In the genomic region with DNA sequence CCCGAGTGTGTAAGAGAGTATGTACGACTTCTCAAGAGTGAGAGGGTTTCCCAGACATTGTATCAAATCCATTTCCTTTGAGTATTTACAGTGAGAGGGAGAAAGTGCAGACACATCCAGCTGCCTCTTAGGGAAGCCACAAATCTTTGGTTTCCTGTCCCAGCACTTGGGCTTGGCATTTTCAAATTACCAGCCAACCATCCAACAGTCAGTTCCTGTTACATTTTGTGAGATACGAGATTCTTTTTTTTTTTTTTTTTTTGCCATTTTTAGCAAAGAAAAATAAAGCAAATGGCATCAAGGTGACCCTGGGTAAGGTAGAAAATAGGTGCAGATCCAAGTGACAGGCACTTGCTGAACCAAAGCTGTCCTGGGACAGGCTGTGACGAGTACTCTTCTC, we compare ENCODE assay signal across 11 mouse cellular contexts. TPM values are rescaled to one million over a fixed set of nuclear protein-coding genes. Genes with fewer than 3 reads are reported as not detected.
A peak's percentile ranks its signal among the peaks of the same experiment; 100 is the strongest.
DNase-seq lines count a peak whose midpoint lies in the region; ATAC-seq lines count a peak whose summit lies in the region.
"Had no signal": no experiment of that assay in that cellular context is flagged by ENCODE, and none has a peak within 500 bp of the region (broad histone marks: within the 10 kb centered on the region; RNA-seq: fewer than 3 reads in every experiment).

No protein-coding gene starts in this region.

- 61% methylated on average over 4 of the region's 4 CpGs for WGBS in heart, embryonic 14.5 days
- WGBS in liver, embryonic 15.5 days (ENCODE audit: insufficient replicate concordance): 35% methylated on average over 4 of the region's 4 CpGs
- WGBS in liver, embryonic 12.5 days (ENCODE audit: insufficient replicate concordance): 49% methylated on average over 4 of the region's 4 CpGs

- no peaks in the 10 kb centered on the region for H3K27me3 ChIP-seq in heart, embryonic 14.5 days (ENCODE audit: control insufficient read depth, insufficient read depth, low read length)
- H3K27me3 ChIP-seq in liver, embryonic 15.5 days: no peaks in the 10 kb centered on the region
- 0 out of 2 replicates have a peak, but pooled peaks cover 4% of the 10 kb centered on the region for H3K27me3 ChIP-seq in liver, embryonic 12.5 days (replicated peaks)

- H3K4me1 ChIP-seq in heart, embryonic 14.5 days (ENCODE audit: control insufficient read depth in 2 of 2, insufficient read depth in 2 of 2, low read length in 2 of 2): peaks cover 21 to 44% of the 10 kb centered on the region in 2 experiments
- peaks cover 44% of the 10 kb centered on the region for H3K4me1 ChIP-seq in liver, embryonic 15.5 days (replicated peaks)
- peaks cover 41% of the 10 kb centered on the region for H3K4me1 ChIP-seq in liver, embryonic 12.5 days

- ATAC-seq in heart, embryonic 14.5 days (ENCODE audit: insufficient number of reproducible peaks, insufficient read depth, low FRiP score, low read depth): no peak
- ATAC-seq in liver, embryonic 15.5 days (ENCODE audit: insufficient read depth): no peak
- no peak for ATAC-seq in liver, embryonic 12.5 days
- ATAC-seq in CD4-positive, CD25-positive, alpha-beta regulatory T cell, adult 4 months: peak; percentile 59
- ATAC-seq in hematopoietic stem cell, adult 5-6 weeks (replicated peaks in 1 of 2; ENCODE audit: insufficient read depth in 1 of 2, low FRiP score in 2 of 2, low TSS enrichment in 1 of 2, low read depth in 1 of 2, poor library complexity in 2 of 2, severe bottlenecking in 2 of 2): peak; percentile 86 to 89

- H3K27ac ChIP-seq in heart, embryonic 14.5 days (replicated peaks in 1 of 2; ENCODE audit: control insufficient read depth in 1 of 2, insufficient read depth in 1 of 2, low read depth in 2 of 2, low read length in 2 of 2): peak overlapping the region; percentile 50 to 66
- H3K27ac ChIP-seq in liver, embryonic 15.5 days (replicated peaks): peak overlapping the region; percentile 42; the same call in 1 of the 2 replicates
- no peak overlapping the region for H3K27ac ChIP-seq in liver, embryonic 12.5 days

- H3K36me3 ChIP-seq in heart, embryonic 14.5 days (ENCODE audit: control insufficient read depth, insufficient read depth, low read length): no peaks in the 10 kb centered on the region
- no peaks in the 10 kb centered on the region for H3K36me3 ChIP-seq in liver, embryonic 15.5 days (replicated peaks)
- H3K36me3 ChIP-seq in liver, embryonic 12.5 days: no peaks in the 10 kb centered on the region

- H3K4me3 ChIP-seq in heart, embryonic 14.5 days (ENCODE audit: control insufficient read depth in 1 of 2, insufficient read depth in 1 of 2, low read depth in 1 of 2, low read length in 2 of 2): no peak overlapping the region
- no peak overlapping the region for H3K4me3 ChIP-seq in liver, embryonic 15.5 days (replicated peaks)
- no peak overlapping the region for H3K4me3 ChIP-seq in liver, embryonic 12.5 days
- H3K4me3 ChIP-seq: megakaryocyte, embryonic 14.5 days had no signal

- H3K4me2 ChIP-seq in heart, embryonic 14.5 days (ENCODE audit: low read length): no peak overlapping the region
- no peak overlapping the region for H3K4me2 ChIP-seq in liver, embryonic 15.5 days
- H3K4me2 ChIP-seq in liver, embryonic 12.5 days: no peak overlapping the region

- H3K9ac ChIP-seq in heart, embryonic 14.5 days (ENCODE audit: low read length): no peak overlapping the region
- no peak overlapping the region for H3K9ac ChIP-seq in liver, embryonic 15.5 days
- H3K9ac ChIP-seq in liver, embryonic 12.5 days: no peak overlapping the region

- peaks cover 10% of the 10 kb centered on the region; the same call in 1 of the 2 replicates for H3K9me3 ChIP-seq in heart, embryonic 14.5 days (ENCODE audit: control insufficient read depth, low read length)
- no peaks in the 10 kb centered on the region for H3K9me3 ChIP-seq in liver, embryonic 15.5 days (replicated peaks)
- H3K9me3 ChIP-seq in liver, embryonic 12.5 days (replicated peaks): no peaks in the 10 kb centered on the region

- no peak for DNase-seq in heart, adult 11 months
- DNase-seq in adrenal gland, postnatal 14 days: no peak
- no peak for DNase-seq in adrenal gland, adult 8-10 months
- DNase-seq: kidney, adult 18-20 months; thymus, postnatal 25 days had no signal

RNA-seq across cellular contexts. Expression of gene Hopx, which starts 9.2 kb away (rescaled TPM):
- polyA plus RNA-seq in heart, embryonic 14.5 days (2014; fragmentation: Nextera tagmentation; extraction: Ambion mirVana): 30.1 and 34.0 TPM in 2 replicates
- polyA plus RNA-seq in liver, embryonic 15.5 days (2015; fragmentation: Nextera tagmentation; extraction: Ambion mirVana): 0.13 and 0.28 TPM in 2 replicates
- polyA plus RNA-seq in liver, embryonic 12.5 days (2016; fragmentation: Nextera tagmentation; extraction: Ambion mirVana): 0.19 TPM in 1 of 2 replicates, not detected in the other
- 10 to 100 TPM; 16.4 to 20.4 TPM for polyA plus RNA-seq in CD4-positive, CD25-positive, alpha-beta regulatory T cell, adult 4 months (2017; shearing (Covaris generic))
- 0.88 and 2.6 TPM in 2 replicates for total RNA-seq in hematopoietic stem cell, adult 5-6 weeks (2017)
- total RNA-seq in adrenal gland, postnatal 14 days (2021): 9.0 and 10.5 TPM in 2 replicates
- total RNA-seq in adrenal gland, adult 8-10 months (2022): 1 to 10 TPM; 1.5 to 4.1 (median 2.1) TPM

Comparison
In these comparisons a context has a peak if more than half of its experiments do, and no peak if none do; other contexts are left out.
1. ATAC-seq: peak in CD4-positive, CD25-positive, alpha-beta regulatory T cell, adult 4 months (single experiment) and hematopoietic stem cell, adult 5-6 weeks (2 of 2); none in heart, embryonic 14.5 days (single experiment), liver, embryonic 15.5 days (single experiment) and liver, embryonic 12.5 days (single experiment).
2. RNA of gene Hopx, which starts 9.2 kb away (polyA plus RNA-seq): 30.1 to 34.0 TPM in heart, embryonic 14.5 days and 16.4 to 20.4 TPM in CD4-positive, CD25-positive, alpha-beta regulatory T cell, adult 4 months; 0.13 to 0.28 TPM in liver, embryonic 15.5 days and 0.19 TPM in liver, embryonic 12.5 days; every median in the first group is over 10 times any median in the second.